Mouse (Mus musculus): Measurements from ENCODE around the gene Elane. TPM values are rescaled to one million over a fixed set of nuclear protein-coding genes. Genes with fewer than 3 reads are reported as not detected.
A peak's percentile ranks its signal among the peaks of the same experiment; 100 is the strongest.
"Not testable (repeated sequence)": the region's sequence is repeated elsewhere in the genome, so short reads cannot be mapped to it uniquely, and the experiment has no call there.

The Elane gene
- polyA plus RNA-seq, 1 experiment from 2014 or later, result not detected

DNA sequence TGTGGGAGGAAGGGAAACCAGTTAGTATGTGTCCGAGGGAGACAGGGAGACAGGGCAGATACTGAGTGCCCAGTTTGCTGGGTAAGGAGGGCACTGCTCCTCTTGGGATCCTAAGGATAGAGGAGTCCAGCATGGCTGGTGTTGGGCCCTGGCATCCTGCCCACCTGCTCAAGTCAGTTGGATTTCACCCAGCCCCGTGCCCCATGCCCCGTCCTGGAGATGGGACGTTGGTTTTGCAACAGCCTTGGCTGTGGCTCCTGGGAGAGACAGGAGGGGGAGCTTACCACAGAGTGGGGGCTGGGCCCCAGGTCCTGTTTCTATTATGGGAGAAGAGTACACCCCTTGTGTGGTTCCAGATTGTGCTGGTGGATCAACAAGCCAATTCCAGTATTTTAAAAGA is 1.6 kb upstream of the Elane start:
- H3K27ac ChIP-seq (ENCODE audit: low read length), result no peak overlapping the region
- no peak overlapping the region for H3K4me3 ChIP-seq (ENCODE audit: low read depth, low read length)
- H3K9me3 ChIP-seq (replicated peaks; ENCODE audit: control insufficient read depth, low read length, poor library complexity, severe bottlenecking), result no peaks in the 10 kb centered on the region
- peaks cover 6% of the 10 kb centered on the region; the same call in 1 of the 2 replicates for H3K27me3 ChIP-seq (ENCODE audit: control insufficient read depth, insufficient read depth, low read depth, low read length)
- no peak for ATAC-seq
- H3K4me2 ChIP-seq (ENCODE audit: low read length), result no peak overlapping the region
- no peaks in the 10 kb centered on the region for H3K36me3 ChIP-seq (ENCODE audit: control insufficient read depth, insufficient read depth, low read length)
- no peak overlapping the region for H3K9ac ChIP-seq (ENCODE audit: low read depth, low read length)
- no peaks in the 10 kb centered on the region for H3K4me1 ChIP-seq (ENCODE audit: control insufficient read depth, insufficient read depth, low read length)
- 72% methylated on average over 4 of the region's 4 CpGs for WGBS

GRCm38 (mm10) chr10:79884938-79885337 is 1.1 kb upstream of the Elane start:
- ATAC-seq; H3K4me3 ChIP-seq (ENCODE audit: low read depth, low read length): not testable (repeated sequence)
- WGBS, result 83% methylated on average over 2 of the region's 3 CpGs

DNA sequence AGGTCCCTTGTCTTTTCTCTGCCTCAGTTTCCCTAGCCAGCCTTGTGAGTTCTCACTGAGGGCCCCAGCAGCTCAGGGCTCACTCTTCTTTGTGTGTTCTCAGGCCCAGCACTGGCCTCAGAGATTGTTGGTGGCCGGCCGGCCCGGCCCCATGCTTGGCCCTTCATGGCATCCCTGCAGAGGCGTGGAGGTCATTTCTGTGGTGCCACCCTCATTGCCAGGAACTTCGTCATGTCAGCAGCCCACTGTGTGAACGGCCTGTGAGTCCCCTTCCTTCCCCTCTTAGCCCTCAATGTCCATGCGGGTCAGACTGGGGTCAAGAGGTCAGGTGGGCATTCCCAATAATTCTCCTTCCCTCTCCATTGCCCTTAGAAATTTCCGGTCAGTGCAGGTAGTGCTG is 564 bp downstream of the Elane start:
- H3K9ac ChIP-seq (ENCODE audit: low read depth, low read length), result no peak overlapping the region
- no peak overlapping the region for H3K27ac ChIP-seq (ENCODE audit: low read length)
- H3K9me3 ChIP-seq (replicated peaks; ENCODE audit: control insufficient read depth, low read length, poor library complexity, severe bottlenecking), result no peaks in the 10 kb centered on the region
- 0 out of 2 replicates have a peak, but pooled peaks cover 4% of the 10 kb centered on the region for H3K27me3 ChIP-seq (ENCODE audit: control insufficient read depth, insufficient read depth, low read depth, low read length)
- H3K4me1 ChIP-seq (ENCODE audit: control insufficient read depth, insufficient read depth, low read length), result no peaks in the 10 kb centered on the region
- ATAC-seq, result no peak
- no peak overlapping the region for H3K4me3 ChIP-seq (ENCODE audit: low read depth, low read length)
- WGBS, result 89% methylated on average over 8 of the region's 8 CpGs
- no peak overlapping the region for H3K4me2 ChIP-seq (ENCODE audit: low read length)
- no peaks in the 10 kb centered on the region for H3K36me3 ChIP-seq (ENCODE audit: control insufficient read depth, insufficient read depth, low read length)

More at GRCm38 (mm10) chr10:79884938-79885337, 1.1 kb upstream of the Elane start:
- H3K9me3 ChIP-seq (replicated peaks; ENCODE audit: control insufficient read depth, low read length, poor library complexity, severe bottlenecking); H3K9ac ChIP-seq (ENCODE audit: low read depth, low read length); H3K27ac ChIP-seq (ENCODE audit: low read length); H3K36me3 ChIP-seq (ENCODE audit: control insufficient read depth, insufficient read depth, low read length); H3K4me1 ChIP-seq (ENCODE audit: control insufficient read depth, insufficient read depth, low read length); H3K4me2 ChIP-seq (ENCODE audit: low read length); H3K27me3 ChIP-seq (ENCODE audit: control insufficient read depth, insufficient read depth, low read depth, low read length): not testable (repeated sequence)

GRCm38 (mm10) chr10:79889386-79889785 is 3.3 kb downstream of the Elane start:
- ATAC-seq, result no peak
- no peaks in the 10 kb centered on the region for H3K36me3 ChIP-seq (ENCODE audit: control insufficient read depth, insufficient read depth, low read length)
- H3K9me3 ChIP-seq (replicated peaks; ENCODE audit: control insufficient read depth, low read length, poor library complexity, severe bottlenecking), result no peaks in the 10 kb centered on the region
- no peaks in the 10 kb centered on the region for H3K27me3 ChIP-seq (ENCODE audit: control insufficient read depth, insufficient read depth, low read depth, low read length)
- 90% methylated on average over 2 of the region's 2 CpGs for WGBS
- no peak overlapping the region for H3K4me3 ChIP-seq (ENCODE audit: low read depth, low read length)
- no peak overlapping the region for H3K27ac ChIP-seq (ENCODE audit: low read length)
- H3K9ac ChIP-seq (ENCODE audit: low read depth, low read length), result no peak overlapping the region
- no peaks in the 10 kb centered on the region for H3K4me1 ChIP-seq (ENCODE audit: control insufficient read depth, insufficient read depth, low read length)
- H3K4me2 ChIP-seq (ENCODE audit: low read length), result no peak overlapping the region

DNA sequence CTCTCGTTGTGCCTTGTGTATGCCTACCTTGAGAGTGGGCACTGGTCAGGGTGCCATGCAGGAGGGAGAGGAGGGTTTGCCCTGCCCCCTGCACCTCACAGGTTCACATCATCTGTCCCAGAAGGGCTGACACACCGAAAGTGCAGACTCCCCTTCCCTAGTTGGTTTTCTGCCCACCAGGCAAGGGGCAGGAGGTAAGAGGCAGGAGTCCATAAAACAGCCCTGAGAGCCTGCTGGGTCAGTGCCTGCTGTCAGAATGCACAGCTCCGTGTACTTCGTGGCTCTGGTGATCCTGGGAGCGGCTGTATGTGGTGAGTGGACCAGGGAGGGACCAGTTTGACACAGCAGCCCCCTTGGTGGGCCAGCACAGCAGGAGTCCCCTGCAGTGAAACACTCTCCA is 4.6 kb downstream of the Elane start, which contains the start of gene Cfd:
Cfd (plus strand) TSS at position 184 of the 400 bp plus-strand sequence.
- Histone ChIP-seq H3K27ac (ENCODE audit: low read length) (no peak within 1 kb of the TSS), H3K4me3 (ENCODE audit: low read depth, low read length) (no peak within 1 kb of the TSS), H3K9me3 (replicated peaks; ENCODE audit: control insufficient read depth, low read length, poor library complexity, severe bottlenecking) (no peaks in the 10 kb centered on the region), H3K9ac (ENCODE audit: low read depth, low read length) (no peak within 1 kb of the TSS), H3K4me2 (ENCODE audit: low read length) (no peak within 1 kb of the TSS), H3K27me3 (ENCODE audit: control insufficient read depth, insufficient read depth, low read depth, low read length) (no peaks in the 10 kb centered on the region), H3K36me3 (ENCODE audit: control insufficient read depth, insufficient read depth, low read length) (peaks cover 3% of the 10 kb centered on the region), H3K4me1 (ENCODE audit: control insufficient read depth, insufficient read depth, low read length) (no peaks in the 10 kb centered on the region)
- ATAC-seq, result no peak
- 32% methylated on average over 5 of the region's 5 CpGs for WGBS

GRCm38 (mm10) chr10:79892451-79893118 is 6.5 kb downstream of the Elane start:
- ATAC-seq, result 0 out of 2 replicates have a peak, but pooled peaks have one; percentile 50
- H3K4me2 ChIP-seq (ENCODE audit: low read length); H3K27me3 ChIP-seq (ENCODE audit: control insufficient read depth, insufficient read depth, low read depth, low read length); H3K4me1 ChIP-seq (ENCODE audit: control insufficient read depth, insufficient read depth, low read length); H3K9ac ChIP-seq (ENCODE audit: low read depth, low read length); H3K9me3 ChIP-seq (replicated peaks; ENCODE audit: control insufficient read depth, low read length, poor library complexity, severe bottlenecking); H3K4me3 ChIP-seq (ENCODE audit: low read depth, low read length); H3K27ac ChIP-seq (ENCODE audit: low read length): not testable (repeated sequence)
- 45% methylated on average over 22 of the region's 22 CpGs for WGBS
- peaks cover 11% of the 10 kb centered on the region for H3K36me3 ChIP-seq (ENCODE audit: control insufficient read depth, insufficient read depth, low read length)

DNA sequence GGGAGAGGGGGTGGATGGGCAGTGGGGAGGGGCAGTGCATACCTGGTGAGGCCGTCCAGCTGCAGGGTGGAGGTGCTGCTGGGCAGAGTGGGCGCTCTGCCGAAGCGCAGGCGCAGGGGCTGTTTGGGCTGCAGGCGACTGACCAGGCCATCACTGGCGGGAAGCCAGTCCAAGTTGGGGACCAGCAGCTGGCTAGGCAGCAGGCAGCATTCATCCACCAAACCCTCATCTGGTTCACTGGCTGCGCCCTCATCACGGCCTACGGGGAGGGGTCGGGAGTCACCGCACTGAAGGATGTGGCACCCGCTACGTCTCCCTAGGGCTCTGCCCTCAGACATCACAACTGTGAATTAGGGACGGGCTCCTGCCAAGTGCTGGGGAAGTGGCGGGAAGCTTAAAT is 10.3 kb downstream of the Elane start:
- no peak overlapping the region for H3K4me3 ChIP-seq (ENCODE audit: low read depth, low read length)
- H3K9ac ChIP-seq (ENCODE audit: low read depth, low read length), result no peak overlapping the region
- H3K36me3 ChIP-seq (ENCODE audit: control insufficient read depth, insufficient read depth, low read length), result peaks cover 21% of the 10 kb centered on the region
- no peaks in the 10 kb centered on the region for H3K4me1 ChIP-seq (ENCODE audit: control insufficient read depth, insufficient read depth, low read length)
- no peak overlapping the region for H3K4me2 ChIP-seq (ENCODE audit: low read length)
- no peak overlapping the region for H3K27ac ChIP-seq (ENCODE audit: low read length)
- no peaks in the 10 kb centered on the region for H3K27me3 ChIP-seq (ENCODE audit: control insufficient read depth, insufficient read depth, low read depth, low read length)
- H3K9me3 ChIP-seq (replicated peaks; ENCODE audit: control insufficient read depth, low read length, poor library complexity, severe bottlenecking), result no peaks in the 10 kb centered on the region
- 87% methylated on average over 16 of the region's 16 CpGs for WGBS
- no peak for ATAC-seq

DNA sequence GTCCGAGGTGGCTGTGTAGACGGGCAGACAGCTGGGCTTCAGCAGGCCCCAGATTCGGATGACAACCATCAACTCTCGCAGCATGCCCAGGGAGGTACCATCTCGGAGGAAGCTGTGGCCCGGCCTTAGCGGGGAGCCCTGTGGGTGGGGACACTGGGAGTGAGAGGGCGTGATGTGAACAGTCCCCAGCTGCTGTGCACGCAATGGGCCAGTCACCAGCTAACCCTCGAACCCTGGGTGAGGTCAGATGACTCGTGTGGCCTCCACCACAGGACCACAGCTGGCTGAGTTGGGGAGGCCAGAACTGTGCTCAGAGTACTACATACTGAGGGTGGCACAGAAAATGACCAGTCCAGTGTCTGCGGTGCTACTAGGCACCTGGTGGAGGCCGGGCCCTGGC is 10.8 kb downstream of the Elane start:
- no peak for ATAC-seq
- H3K4me3 ChIP-seq (ENCODE audit: low read depth, low read length), result no peak overlapping the region
- H3K9ac ChIP-seq (ENCODE audit: low read depth, low read length), result no peak overlapping the region
- H3K4me1 ChIP-seq (ENCODE audit: control insufficient read depth, insufficient read depth, low read length), result no peaks in the 10 kb centered on the region
- no peaks in the 10 kb centered on the region for H3K27me3 ChIP-seq (ENCODE audit: control insufficient read depth, insufficient read depth, low read depth, low read length)
- H3K27ac ChIP-seq (ENCODE audit: low read length), result no peak overlapping the region
- 88% methylated on average over 13 of the region's 13 CpGs for WGBS
- peaks cover 21% of the 10 kb centered on the region for H3K36me3 ChIP-seq (ENCODE audit: control insufficient read depth, insufficient read depth, low read length)
- no peak overlapping the region for H3K4me2 ChIP-seq (ENCODE audit: low read length)
- no peaks in the 10 kb centered on the region for H3K9me3 ChIP-seq (replicated peaks; ENCODE audit: control insufficient read depth, low read length, poor library complexity, severe bottlenecking)

GRCm38 (mm10) chr10:79897316-79898245 is 11.5 kb downstream of the Elane start:
- H3K36me3 ChIP-seq (ENCODE audit: control insufficient read depth, insufficient read depth, low read length), result peaks cover 21% of the 10 kb centered on the region
- no peak overlapping the region for H3K9ac ChIP-seq (ENCODE audit: low read depth, low read length)
- H3K4me3 ChIP-seq (ENCODE audit: low read depth, low read length), result no peak overlapping the region
- H3K4me1 ChIP-seq (ENCODE audit: control insufficient read depth, insufficient read depth, low read length), result no peaks in the 10 kb centered on the region
- no peak overlapping the region for H3K27ac ChIP-seq (ENCODE audit: low read length)
- H3K4me2 ChIP-seq (ENCODE audit: low read length), result no peak overlapping the region
- no peaks in the 10 kb centered on the region for H3K27me3 ChIP-seq (ENCODE audit: control insufficient read depth, insufficient read depth, low read depth, low read length)
- ATAC-seq, result no peak
- H3K9me3 ChIP-seq (replicated peaks; ENCODE audit: control insufficient read depth, low read length, poor library complexity, severe bottlenecking), result no peaks in the 10 kb centered on the region
- 55% methylated on average over 20 of the region's 20 CpGs for WGBS

Measured in midbrain, embryonic 16.5 days (tissue).